Mouse (Mus musculus) liver, adult 2 months (tissue): Measurements from ENCODE around the gene Schip1. TPM values are rescaled to one million over a fixed set of nuclear protein-coding genes. Genes with fewer than 3 reads are reported as not detected.

Experiments
- DNase-seq: peaks from one replicate; pipeline ENCODE4 v3.0.0-alpha.2; 2011; ENCODE audit warnings: low read depth, low spot score; ENCODE audit errors: extremely low read depth
- H3K27ac ChIP-seq: fragments of 200-500 bp; replicated peaks from 2 replicates; pipeline ENCODE4 v1.5.1; 2012; ENCODE audit warnings: low read depth, mild to moderate bottlenecking, control low read depth, inconsistent platforms, low read length; ENCODE audit not compliant: insufficient read depth
- H3K27me3 ChIP-seq: fragments of 200-500 bp; 2 replicates; pipeline ENCODE4 v1.6.1; 2012; ENCODE audit warnings: mild to moderate bottlenecking, moderate library complexity, low read length, inconsistent platforms; ENCODE audit not compliant: control insufficient read depth, insufficient read depth
- H3K36me3 ChIP-seq: fragments of 200-500 bp; 2 replicates; pipeline ENCODE4 v1.6.1; 2012; ENCODE audit warnings: low read length, inconsistent platforms; ENCODE audit not compliant: control insufficient read depth, insufficient read depth
- H3K4me1 ChIP-seq: fragments of 200-500 bp; 2 replicates; pipeline ENCODE4 v1.6.1; 2011; ENCODE audit warnings: low read length; ENCODE audit not compliant: control insufficient read depth, insufficient read depth
- H3K4me3 ChIP-seq: fragments of 200-500 bp; 2 replicates; pipeline ENCODE4 v1.5.1; 2011; ENCODE audit warnings: low read depth, mild to moderate bottlenecking, control low read depth, low read length, moderate library complexity; ENCODE audit not compliant: insufficient read depth
- H3K79me2 ChIP-seq: fragments of 200-500 bp; 2 replicates; pipeline ENCODE4 v1.6.1; 2012; ENCODE audit warnings: inconsistent platforms, mild to moderate bottlenecking, low read length, moderate library complexity; ENCODE audit not compliant: control insufficient read depth, insufficient read depth
- H3K9ac ChIP-seq: fragments of 200-500 bp; 2 replicates; pipeline ENCODE4 v1.6.1; 2012; ENCODE audit warnings: low read depth, mild to moderate bottlenecking, control low read depth, inconsistent platforms, low read length
- CTCF ChIP-seq: fragments of 200-500 bp; IDR thresholded peaks from 2 replicates; pipeline ENCODE4 v1.5.1; 2011; ENCODE audit warnings: low read depth, low read length, control low read depth
- POLR2A ChIP-seq: fragments of 200-500 bp; IDR thresholded peaks from 2 replicates; pipeline ENCODE4 v1.6.1; 2011; ENCODE audit warnings: low read length, control low read depth; ENCODE audit not compliant: insufficient read depth; ENCODE audit errors: extremely low read depth
- whole genome bisulfite sequencing: fragments of 180-500 bp; shearing (Covaris S2); methylation state at CpG from one replicate; pipeline ENCODE4 v1.1.7; 2018; 5-methylcytosine and 5-hydroxymethylcytosine counted together
- polyA plus RNA-seq: library from polyadenylated mRNA; depleted of rRNA; stranded (reverse); fragments of >200 nt; gene quantifications from 2 replicates; pipeline ENCODE4 v1.2.3, GENCODE M21; 2012
- total RNA-seq: library from RNA; depleted of rRNA; stranded (reverse); fragments of >200 nt; gene quantifications from 2 replicates; pipeline ENCODE4 v1.2.3, GENCODE M21; 2014

Schip1 gene
- total and polyA plus RNA-seq, 2 experiments, result 0.48 to 1.6 TPM

GRCm38 (mm10) chr3:68368029-68368428, 303.4 kb downstream of the Schip1 start:
- H3K4me3 ChIP-seq, result no peak overlapping the region
- no peak overlapping the region for H3K9ac ChIP-seq
- no peaks in the 10 kb centered on the region for H3K4me1 ChIP-seq
- no peak for TF ChIP-seq CTCF
- no peak for TF ChIP-seq POLR2A
- H3K36me3 ChIP-seq, result no peaks in the 10 kb centered on the region
- no peak overlapping the region for H3K27ac ChIP-seq
- DNase-seq, result no peak
- H3K27me3 ChIP-seq, result no peaks in the 10 kb centered on the region
- no peaks in the 10 kb centered on the region for H3K79me2 ChIP-seq

GRCm38 (mm10) chr3:68372925-68373324, 308.3 kb downstream of the Schip1 start:
- 88% methylated on average over 1 of the region's 1 CpGs for WGBS
- H3K27ac ChIP-seq, result no peak overlapping the region
- no peak for TF ChIP-seq CTCF
- TF ChIP-seq POLR2A, result no peak
- H3K4me1 ChIP-seq, result no peaks in the 10 kb centered on the region
- no peaks in the 10 kb centered on the region for H3K27me3 ChIP-seq
- no peak overlapping the region for H3K4me3 ChIP-seq
- no peaks in the 10 kb centered on the region for H3K36me3 ChIP-seq
- H3K79me2 ChIP-seq, result no peaks in the 10 kb centered on the region
- no peak for DNase-seq
- no peak overlapping the region for H3K9ac ChIP-seq

GRCm38 (mm10) chr3:68375100-68375508, 310.5 kb downstream of the Schip1 start:
- WGBS, result 31% methylated on average over 10 of the region's 10 CpGs
- H3K79me2 ChIP-seq, result no peaks in the 10 kb centered on the region
- no peaks in the 10 kb centered on the region for H3K27me3 ChIP-seq
- H3K27ac ChIP-seq, result no peak overlapping the region
- H3K4me3 ChIP-seq, result no peak overlapping the region
- no peaks in the 10 kb centered on the region for H3K4me1 ChIP-seq
- no peak for DNase-seq
- no peak overlapping the region for H3K9ac ChIP-seq
- TF ChIP-seq POLR2A (no peak), CTCF (no peak)
- H3K36me3 ChIP-seq, result no peaks in the 10 kb centered on the region

GRCm38 (mm10) chr3:68377452-68378198, 313.0 kb downstream of the Schip1 start:
- 81% methylated on average over 7 of the region's 7 CpGs for WGBS
- Histone ChIP-seq H3K9ac (no peak overlapping the region), H3K27ac (no peak overlapping the region), H3K36me3 (no peaks in the 10 kb centered on the region), H3K4me1 (no peaks in the 10 kb centered on the region), H3K79me2 (no peaks in the 10 kb centered on the region), H3K27me3 (no peaks in the 10 kb centered on the region), H3K4me3 (no peak overlapping the region)
- no peak for TF ChIP-seq CTCF
- TF ChIP-seq POLR2A, result no peak
- no peak for DNase-seq

GRCm38 (mm10) chr3:68378799-68379198, 314.2 kb downstream of the Schip1 start:
- H3K4me1 ChIP-seq, result no peaks in the 10 kb centered on the region
- no peaks in the 10 kb centered on the region for H3K79me2 ChIP-seq
- H3K9ac ChIP-seq, result no peak overlapping the region
- no peak overlapping the region for H3K4me3 ChIP-seq
- TF ChIP-seq POLR2A, result no peak
- TF ChIP-seq CTCF, result no peak
- H3K36me3 ChIP-seq, result no peaks in the 10 kb centered on the region
- no peak overlapping the region for H3K27ac ChIP-seq
- 69% methylated on average over 2 of the region's 2 CpGs for WGBS
- no peaks in the 10 kb centered on the region for H3K27me3 ChIP-seq
- DNase-seq, result no peak

- DNase-seq, result no peak
- TF ChIP-seq CTCF (no peak), POLR2A (no peak)
- Histone ChIP-seq H3K27ac (no peak overlapping the region), H3K4me1 (no peaks in the 10 kb centered on the region), H3K4me3 (no peak overlapping the region), H3K27me3 (no peaks in the 10 kb centered on the region), H3K79me2 (no peaks in the 10 kb centered on the region), H3K36me3 (no peaks in the 10 kb centered on the region), H3K9ac (no peak overlapping the region)
- 72% methylated on average over 7 of the region's 7 CpGs for WGBS
Measured at GRCm38 (mm10) chr3:68379242-68379641, 314.6 kb downstream of the Schip1 start.
